Mouse (Mus musculus): ENCODE measurements around the gene Hist2h2bb. TPM values are rescaled to one million over a fixed set of nuclear protein-coding genes. Genes with fewer than 3 reads are reported as not detected.

Hist2h2bb gene
- polyA plus RNA-seq, 1 experiment from 2014 or later: 1.1 TPM

DNA sequence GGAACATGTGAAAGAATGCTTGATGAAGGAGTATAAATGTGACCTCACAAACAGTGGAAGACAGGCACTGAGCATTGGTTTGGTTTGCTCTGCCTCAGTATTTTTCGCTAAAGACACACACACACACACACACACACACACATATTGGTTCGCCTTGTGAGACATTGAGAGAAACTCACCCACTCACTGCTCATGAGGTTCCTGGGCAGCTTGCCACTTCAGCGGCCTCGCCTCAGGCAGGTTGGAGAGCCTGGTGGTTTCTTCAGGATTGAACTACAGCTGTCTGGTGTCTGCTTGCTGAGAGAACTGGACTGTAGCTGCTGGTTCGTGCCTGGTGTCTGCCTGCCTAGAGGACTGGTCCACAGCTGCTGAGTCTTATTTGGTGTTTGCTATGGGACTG is 9.3 kb upstream of the Hist2h2bb start:
- H3K36me3 ChIP-seq (ENCODE audit: control insufficient read depth, insufficient read depth, low read length): no peaks in the 10 kb centered on the region
- no peaks in the 10 kb centered on the region for H3K27me3 ChIP-seq (ENCODE audit: control insufficient read depth, insufficient read depth, low read depth, low read length)
- no peak overlapping the region for H3K4me2 ChIP-seq (ENCODE audit: low read length)
- H3K9ac ChIP-seq (ENCODE audit: low read depth, low read length): no peak overlapping the region
- peaks cover 12% of the 10 kb centered on the region; the same call in 1 of the 2 replicates for H3K4me1 ChIP-seq (ENCODE audit: control insufficient read depth, insufficient read depth, low read length)
- no peak overlapping the region for H3K4me3 ChIP-seq (ENCODE audit: low read depth, low read length)
- 89% methylated on average over 5 of the region's 5 CpGs for WGBS
- no peak for ATAC-seq
- H3K9me3 ChIP-seq (replicated peaks; ENCODE audit: control insufficient read depth, low read length, poor library complexity, severe bottlenecking): no peaks in the 10 kb centered on the region
- H3K27ac ChIP-seq (ENCODE audit: low read length): no peak overlapping the region

DNA sequence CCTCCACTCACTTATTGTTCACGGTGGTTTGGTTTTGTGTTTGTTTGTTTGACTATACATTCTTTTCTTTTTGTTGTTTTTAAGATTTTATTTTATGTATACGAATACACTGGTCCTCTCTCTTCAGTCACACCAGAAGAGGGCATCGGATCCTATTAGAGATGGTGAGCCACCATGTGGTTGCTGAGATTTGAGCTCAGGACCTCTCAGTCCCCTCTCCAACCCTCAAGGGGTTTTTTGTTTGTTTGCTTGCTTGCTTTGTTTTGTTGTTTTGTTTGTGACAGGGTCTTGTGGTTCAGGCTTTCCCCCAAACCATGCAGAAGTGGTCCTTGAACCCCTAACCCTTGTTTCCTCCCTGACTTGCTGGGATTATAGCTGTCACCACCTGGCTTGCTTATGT is 7.9 kb upstream of the Hist2h2bb start:
- H3K4me3 ChIP-seq (ENCODE audit: low read depth, low read length): peak overlapping the region; percentile 45
- no peaks in the 10 kb centered on the region for H3K36me3 ChIP-seq (ENCODE audit: control insufficient read depth, insufficient read depth, low read length)
- H3K27ac ChIP-seq (ENCODE audit: low read length): peak overlapping the region; percentile 96
- no peak for ATAC-seq
- no peaks in the 10 kb centered on the region for H3K9me3 ChIP-seq (replicated peaks; ENCODE audit: control insufficient read depth, low read length, poor library complexity, severe bottlenecking)
- peak overlapping the region; percentile 75 for H3K9ac ChIP-seq (ENCODE audit: low read depth, low read length)
- 56% methylated on average over 3 of the region's 3 CpGs for WGBS
- H3K27me3 ChIP-seq (ENCODE audit: control insufficient read depth, insufficient read depth, low read depth, low read length): no peaks in the 10 kb centered on the region
- H3K4me2 ChIP-seq (ENCODE audit: low read length): peak overlapping the region; percentile 56
- H3K4me1 ChIP-seq (ENCODE audit: control insufficient read depth, insufficient read depth, low read length): peaks cover 12% of the 10 kb centered on the region; the same call in 1 of the 2 replicates

- Histone ChIP-seq H3K4me3 (ENCODE audit: low read depth, low read length) (peak overlapping the region; percentile 45), H3K4me1 (ENCODE audit: control insufficient read depth, insufficient read depth, low read length) (peaks cover 12% of the 10 kb centered on the region; the same call in 1 of the 2 replicates), H3K27me3 (ENCODE audit: control insufficient read depth, insufficient read depth, low read depth, low read length) (no peaks in the 10 kb centered on the region), H3K9ac (ENCODE audit: low read depth, low read length) (peak overlapping the region; percentile 75), H3K36me3 (ENCODE audit: control insufficient read depth, insufficient read depth, low read length) (no peaks in the 10 kb centered on the region), H3K4me2 (ENCODE audit: low read length) (peak overlapping the region; percentile 56), H3K9me3 (replicated peaks; ENCODE audit: control insufficient read depth, low read length, poor library complexity, severe bottlenecking) (no peaks in the 10 kb centered on the region), H3K27ac (ENCODE audit: low read length) (peak overlapping the region; percentile 96)
- ATAC-seq: peak; percentile 86
- WGBS: under 1% methylated on average over 19 of the region's 19 CpGs
Observed at GRCm38 (mm10) chr3:96262216-96262875, 7.2 kb upstream of the Hist2h2bb start.

DNA sequence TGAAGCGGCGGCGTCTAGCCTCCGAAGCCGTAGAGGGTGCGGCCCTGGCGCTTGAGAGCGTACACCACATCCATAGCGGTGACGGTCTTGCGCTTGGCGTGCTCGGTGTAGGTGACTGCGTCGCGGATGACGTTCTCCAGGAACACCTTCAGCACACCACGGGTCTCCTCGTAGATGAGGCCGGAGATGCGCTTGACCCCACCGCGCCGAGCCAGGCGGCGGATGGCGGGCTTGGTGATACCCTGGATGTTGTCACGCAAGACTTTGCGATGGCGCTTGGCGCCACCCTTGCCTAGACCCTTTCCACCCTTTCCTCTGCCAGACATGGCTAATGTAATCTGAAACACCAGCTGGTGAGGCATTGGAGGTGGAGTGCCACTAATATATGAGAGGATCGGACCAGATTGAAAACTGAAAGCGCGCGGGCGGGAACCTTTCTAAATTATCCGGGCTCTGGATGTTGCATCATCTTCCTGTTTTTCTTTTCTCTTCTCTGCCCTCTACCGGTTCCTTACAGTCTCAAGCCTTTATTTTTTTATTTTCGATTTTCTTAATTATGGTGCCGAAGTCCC is 6.5 kb upstream of the Hist2h2bb start, which contains the start of gene Hist2h4:
Hist2h4 (minus strand) TSS at position 333 of the 572 bp plus-strand sequence.
- Histone ChIP-seq H3K9me3 (replicated peaks; ENCODE audit: control insufficient read depth, low read length, poor library complexity, severe bottlenecking) (no peaks in the 10 kb centered on the region), H3K36me3 (ENCODE audit: control insufficient read depth, insufficient read depth, low read length) (no peaks in the 10 kb centered on the region), H3K4me3 (ENCODE audit: low read depth, low read length) (peak within 1 kb of the TSS; percentile 45), H3K4me2 (ENCODE audit: low read length) (peak within 1 kb of the TSS; percentile 56), H3K27ac (ENCODE audit: low read length) (peak within 1 kb of the TSS; percentile 96), H3K4me1 (ENCODE audit: control insufficient read depth, insufficient read depth, low read length) (peaks cover 15% of the 10 kb centered on the region; the same call in 1 of the 2 replicates), H3K9ac (ENCODE audit: low read depth, low read length) (peak within 1 kb of the TSS; percentile 75), H3K27me3 (ENCODE audit: control insufficient read depth, insufficient read depth, low read depth, low read length) (no peaks in the 10 kb centered on the region)
- peak; percentile 91 for ATAC-seq
- WGBS: under 1% methylated on average over 40 of the region's 40 CpGs

DNA sequence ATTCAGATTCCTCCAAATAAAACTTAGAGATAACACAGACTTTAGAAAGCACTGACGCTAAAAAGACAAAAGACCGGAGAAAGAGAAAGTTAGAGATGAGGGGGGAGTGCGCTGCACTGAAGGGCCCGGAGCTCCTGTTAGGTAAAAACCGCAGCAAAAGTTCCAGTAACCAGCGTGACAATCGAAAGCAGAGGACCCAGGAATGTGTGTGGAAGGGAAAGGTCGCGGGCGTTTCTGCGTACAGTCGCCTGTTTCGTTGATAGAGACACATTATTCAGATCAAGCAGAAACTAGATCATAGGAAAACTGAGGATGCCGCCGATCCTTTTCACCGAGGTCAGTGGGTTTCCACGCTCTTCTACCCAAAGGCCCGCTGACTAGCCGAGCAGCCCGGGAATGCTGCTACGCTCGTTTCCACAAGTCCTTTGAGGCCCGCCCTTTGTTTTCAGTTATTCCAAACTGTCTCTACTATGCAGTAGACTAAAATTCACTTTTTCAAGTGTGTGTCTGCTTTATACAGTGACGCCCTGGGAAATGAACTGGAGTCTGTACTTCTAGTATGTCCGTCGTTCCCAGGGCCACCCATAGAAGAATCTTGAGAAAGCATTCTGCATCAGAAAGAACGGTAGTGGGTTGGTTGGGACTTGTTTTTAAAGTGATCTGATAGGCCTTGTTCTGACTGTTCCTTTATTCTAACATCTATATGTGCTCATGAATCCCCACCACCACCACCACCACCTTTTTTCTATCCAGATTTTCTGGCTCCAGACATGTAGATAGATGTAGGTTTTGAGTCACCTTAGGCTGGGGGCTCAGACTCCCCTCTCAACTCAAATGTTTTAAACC is 5.8 kb upstream of the Hist2h2bb start:
- Histone ChIP-seq H3K9me3 (replicated peaks; ENCODE audit: control insufficient read depth, low read length, poor library complexity, severe bottlenecking) (no peaks in the 10 kb centered on the region), H3K36me3 (ENCODE audit: control insufficient read depth, insufficient read depth, low read length) (no peaks in the 10 kb centered on the region), H3K27me3 (ENCODE audit: control insufficient read depth, insufficient read depth, low read depth, low read length) (no peaks in the 10 kb centered on the region), H3K4me2 (ENCODE audit: low read length) (peak overlapping the region; percentile 56), H3K4me3 (ENCODE audit: low read depth, low read length) (peak overlapping the region; percentile 45), H3K27ac (ENCODE audit: low read length) (peak overlapping the region; percentile 96), H3K9ac (ENCODE audit: low read depth, low read length) (peak overlapping the region; percentile 21), H3K4me1 (ENCODE audit: control insufficient read depth, insufficient read depth, low read length) (peaks cover 17% of the 10 kb centered on the region; the same call in 1 of the 2 replicates)
- ATAC-seq: peak; percentile 50
- 4% methylated on average over 27 of the region's 27 CpGs for WGBS

DNA sequence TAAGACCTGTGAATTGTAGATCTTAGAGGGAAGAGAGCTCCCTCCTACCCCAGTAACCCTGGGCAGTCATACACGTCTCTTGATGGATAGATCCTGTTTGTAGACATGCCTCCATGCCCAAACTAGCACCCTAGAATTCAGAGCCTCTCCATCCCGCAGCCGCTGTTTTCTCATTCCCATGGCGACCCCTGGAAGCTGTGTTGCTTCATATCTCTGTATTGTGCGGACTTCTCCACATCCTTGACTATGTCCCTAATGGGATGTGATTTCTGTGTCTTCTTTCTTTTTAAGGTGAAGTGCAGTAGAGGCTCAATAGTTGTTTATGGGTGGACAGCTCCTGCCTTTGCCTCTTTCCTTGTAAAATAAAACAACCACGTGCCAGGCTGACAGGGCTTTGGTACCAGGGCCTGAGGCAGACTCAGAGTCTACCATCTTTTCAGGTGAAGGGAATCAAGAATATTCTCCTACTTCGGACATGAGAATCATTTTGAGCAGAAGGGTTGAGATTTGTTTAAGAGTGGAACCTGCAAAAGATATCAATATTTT is 5.1 kb upstream of the Hist2h2bb start:
- ATAC-seq: no peak
- Histone ChIP-seq H3K4me2 (ENCODE audit: low read length) (no peak overlapping the region), H3K9ac (ENCODE audit: low read depth, low read length) (no peak overlapping the region), H3K27ac (ENCODE audit: low read length) (no peak overlapping the region), H3K4me3 (ENCODE audit: low read depth, low read length) (no peak overlapping the region), H3K36me3 (ENCODE audit: control insufficient read depth, insufficient read depth, low read length) (no peaks in the 10 kb centered on the region), H3K9me3 (replicated peaks; ENCODE audit: control insufficient read depth, low read length, poor library complexity, severe bottlenecking) (no peaks in the 10 kb centered on the region), H3K4me1 (ENCODE audit: control insufficient read depth, insufficient read depth, low read length) (peaks cover 19% of the 10 kb centered on the region; the same call in 1 of the 2 replicates), H3K27me3 (ENCODE audit: control insufficient read depth, insufficient read depth, low read depth, low read length) (no peaks in the 10 kb centered on the region)
- 70% methylated on average over 7 of the region's 7 CpGs for WGBS

GRCm38 (mm10) chr3:96266132-96266710 is 3.3 kb upstream of the Hist2h2bb start:
- no peak for ATAC-seq
- no peaks in the 10 kb centered on the region for H3K36me3 ChIP-seq (ENCODE audit: control insufficient read depth, insufficient read depth, low read length)
- H3K4me3 ChIP-seq (ENCODE audit: low read depth, low read length): no peak overlapping the region
- no peak overlapping the region for H3K9ac ChIP-seq (ENCODE audit: low read depth, low read length)
- H3K4me2 ChIP-seq (ENCODE audit: low read length): no peak overlapping the region
- H3K9me3 ChIP-seq (replicated peaks; ENCODE audit: control insufficient read depth, low read length, poor library complexity, severe bottlenecking): no peaks in the 10 kb centered on the region
- no peaks in the 10 kb centered on the region for H3K27me3 ChIP-seq (ENCODE audit: control insufficient read depth, insufficient read depth, low read depth, low read length)
- H3K27ac ChIP-seq (ENCODE audit: low read length): no peak overlapping the region
- H3K4me1 ChIP-seq (ENCODE audit: control insufficient read depth, insufficient read depth, low read length): peaks cover 17% of the 10 kb centered on the region; the same call in 1 of the 2 replicates
- WGBS: 93% methylated on average over 8 of the region's 8 CpGs

DNA sequence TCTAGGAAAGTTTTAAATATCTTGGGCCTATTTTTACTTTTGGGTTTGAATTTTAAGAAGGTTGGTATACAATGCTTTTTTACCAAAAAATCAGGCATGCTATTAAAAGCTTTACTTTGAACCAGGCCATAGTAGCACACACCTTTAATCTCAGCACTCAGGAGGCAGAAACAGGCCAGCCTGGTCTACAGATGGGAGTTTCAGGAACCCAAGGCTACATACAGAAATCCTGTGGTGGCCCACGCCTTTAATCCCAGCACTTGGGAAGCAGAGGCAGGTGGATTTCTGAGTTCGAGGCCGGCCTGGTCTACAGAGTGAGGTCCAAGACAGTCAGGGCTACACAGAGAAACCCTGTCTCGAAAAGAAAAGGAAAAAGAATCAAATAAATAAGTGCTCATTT is 2.0 kb upstream of the Hist2h2bb start:
- H3K27ac ChIP-seq (ENCODE audit: low read length): peak overlapping the region; percentile 25; the same call in 1 of the 2 replicates
- H3K9ac ChIP-seq (ENCODE audit: low read depth, low read length): no peak overlapping the region
- no peak overlapping the region for H3K4me2 ChIP-seq (ENCODE audit: low read length)

More for the DNA sequence above, 2.0 kb upstream of the Hist2h2bb start:
- no peaks in the 10 kb centered on the region for H3K9me3 ChIP-seq (replicated peaks; ENCODE audit: control insufficient read depth, low read length, poor library complexity, severe bottlenecking)
- no peak for ATAC-seq
- WGBS: 82% methylated on average over 4 of the region's 4 CpGs
- H3K4me3 ChIP-seq (ENCODE audit: low read depth, low read length): no peak overlapping the region
- H3K4me1 ChIP-seq (ENCODE audit: control insufficient read depth, insufficient read depth, low read length): peaks cover 12% of the 10 kb centered on the region; the same call in 1 of the 2 replicates
- no peaks in the 10 kb centered on the region for H3K36me3 ChIP-seq (ENCODE audit: control insufficient read depth, insufficient read depth, low read length)
- H3K27me3 ChIP-seq (ENCODE audit: control insufficient read depth, insufficient read depth, low read depth, low read length): no peaks in the 10 kb centered on the region
